ENCODE assay signal across 7 mouse cellular contexts in genomic region chr8:84799136-84799931, GRCm38 (mm10). TPM values are rescaled to one million over a fixed set of nuclear protein-coding genes. Genes with fewer than 3 reads are reported as not detected.
A peak's percentile ranks its signal among the peaks of the same experiment; 100 is the strongest.
DNase-seq lines count a peak whose midpoint lies in the region; ATAC-seq and TF ChIP-seq lines count a peak whose summit lies in the region.

No protein-coding gene starts in this region.

- H3K79me2 ChIP-seq in C2C12 (ENCODE audit: control insufficient read depth, insufficient read depth) = peaks cover 54% of the 10 kb centered on the region

- peak; percentile 77 for DNase-seq in 3134 (ENCODE audit: extremely low read depth, insufficient read length, low spot score)
- DNase-seq in cerebellum, adult 18-20 months = peak; percentile 65 to 80
- peak; percentile 86 for DNase-seq in gastrocnemius, postnatal 10 days
- peak; percentile 75 for DNase-seq in lung, adult 2 months

- H3K9ac ChIP-seq in intestine, embryonic 16.5 days (ENCODE audit: low read depth, low read length) = peak overlapping the region; percentile 87

- no peaks in the 10 kb centered on the region for H3K27me3 ChIP-seq in C2C12 (ENCODE audit: control insufficient read depth, insufficient read depth, insufficient read length)
- H3K27me3 ChIP-seq in intestine, embryonic 16.5 days (replicated peaks; ENCODE audit: control insufficient read depth, insufficient read depth, low read length) = peaks cover 69% of the 10 kb centered on the region

- H3K9me3 ChIP-seq in intestine, embryonic 16.5 days (ENCODE audit: control insufficient read depth, low read length) = no peaks in the 10 kb centered on the region

- H3K79me3 ChIP-seq in C2C12 (ENCODE audit: low read depth) = peaks cover 46% of the 10 kb centered on the region

- peak; percentile 20 for TF ChIP-seq CTCF in C2C12 (IDR thresholded peaks at IDR 0.05; ENCODE audit: control insufficient read depth, insufficient read depth, insufficient read length)
- no peak for TF ChIP-seq CTCF in lung, adult 2 months (IDR thresholded peaks at IDR 0.05; ENCODE audit: insufficient read depth, low read length)

- ATAC-seq in intestine, embryonic 16.5 days = peak; percentile 31
- peak; percentile 11; the same call in 1 of the 2 replicates for ATAC-seq in neutrophil, adult 5-6 weeks (ENCODE audit: extremely low read depth, insufficient number of reproducible peaks, low FRiP score, poor library complexity, severe bottlenecking)

- H3K36me3 ChIP-seq in C2C12 (ENCODE audit: control insufficient read depth, insufficient read depth) = peaks cover 18% of the 10 kb centered on the region
- H3K36me3 ChIP-seq in intestine, embryonic 16.5 days (ENCODE audit: control insufficient read depth, insufficient read depth, low read length) = no peaks in the 10 kb centered on the region

- H3K4me3 ChIP-seq in C2C12 (ENCODE audit: insufficient read depth, poor library complexity, severe bottlenecking) = peak overlapping the region; percentile 64
- H3K4me3 ChIP-seq in intestine, embryonic 16.5 days (ENCODE audit: low read length) = peak overlapping the region; percentile 74
- H3K4me3 ChIP-seq in lung, adult 2 months (replicated peaks; ENCODE audit: extremely low read depth, low read depth, low read length) = peak overlapping the region; percentile 71

- TF ChIP-seq POLR2A in lung, adult 2 months (IDR thresholded peaks at IDR 0.05; ENCODE audit: borderline replicate concordance, extremely low read depth, low read depth, low read length) = no peak

- 1% methylated on average over 97 of the region's 108 CpGs for WGBS in intestine, embryonic 16.5 days
- 4% methylated on average over 94 of the region's 108 CpGs for WGBS in lung, adult 2 months

- peak overlapping the region; percentile 95 for H3ac ChIP-seq in C2C12 (ENCODE audit: control insufficient read depth, insufficient read length, low read depth)

- H3K27ac ChIP-seq in intestine, embryonic 16.5 days (ENCODE audit: low read length) = peak overlapping the region; percentile 77

- H3K4me2 ChIP-seq in intestine, embryonic 16.5 days (ENCODE audit: low read depth, low read length) = peak overlapping the region; percentile 94

- H3K4me1 ChIP-seq in intestine, embryonic 16.5 days (ENCODE audit: control insufficient read depth, insufficient read depth, low read length) = peaks cover 12% of the 10 kb centered on the region
- H3K4me1 ChIP-seq in lung, adult 2 months (ENCODE audit: control insufficient read depth, insufficient read depth, low read length) = peaks cover 23% of the 10 kb centered on the region

TF ChIP-seq in C2C12, 6 proteins besides CTCF, POLR2A, EP300 and RAD21:
- peak; percentile 74 for TF ChIP-seq MAX (IDR thresholded peaks at IDR 0.05)
- no peak for TF ChIP-seq CEBPB (IDR thresholded peaks at IDR 0.05; ENCODE audit: low read depth)
- TF ChIP-seq FOSL1 (IDR thresholded peaks at IDR 0.05; ENCODE audit: insufficient read depth, low read length, poor library complexity, severe bottlenecking) = no peak
TF ChIP-seq in C2C12: peak in this region for 1.

RNA-seq across cellular contexts. Expression of gene Nfix, which starts 0.8 kb away (rescaled TPM):
- 50.7 TPM for polyA plus RNA-seq in C2C12 (2012; fragmentation: generic; extraction: Trizol)
- 100 to 1,000 TPM; 598 to 734 TPM for total RNA-seq in gastrocnemius, postnatal 10 days (2021)
- polyA plus RNA-seq in intestine, embryonic 16.5 days (2015; fragmentation: Nextera tagmentation; extraction: Ambion mirVana) = 9.7 and 11.8 TPM in 2 replicates
- 80.1 and 96.2 TPM in 2 replicates for polyA plus RNA-seq in lung, adult 2 months (2012; rRNA removed)
- 1.7 and 3.4 TPM in 2 replicates for total RNA-seq in neutrophil, adult 5-6 weeks (2017)

RNA-seq across cellular contexts. Expression of gene Dand5, which starts 23.3 kb away (rescaled TPM):
- polyA plus RNA-seq in C2C12 (2012; fragmentation: generic; extraction: Trizol) = 2.4 TPM
- total RNA-seq in gastrocnemius, postnatal 10 days (2021) = 1 to 10 TPM; 5.8 to 7.3 TPM
- 4.2 and 4.4 TPM in 2 replicates for polyA plus RNA-seq in intestine, embryonic 16.5 days (2015; fragmentation: Nextera tagmentation; extraction: Ambion mirVana)
- polyA plus RNA-seq in lung, adult 2 months (2012; rRNA removed) = 2.5 and 2.9 TPM in 2 replicates
- 4.5 and 5.5 TPM in 2 replicates for total RNA-seq in neutrophil, adult 5-6 weeks (2017)

RNA-seq across cellular contexts. Expression of gene Gadd45gip1, which starts 32.0 kb away (rescaled TPM):
- polyA plus RNA-seq in C2C12 (2012; fragmentation: generic; extraction: Trizol) = 32.5 TPM
- 10 to 100 TPM; 30.3 to 33.4 TPM for total RNA-seq in gastrocnemius, postnatal 10 days (2021)
- polyA plus RNA-seq in intestine, embryonic 16.5 days (2015; fragmentation: Nextera tagmentation; extraction: Ambion mirVana) = 61.8 and 63.4 TPM in 2 replicates
- 21.3 and 31.7 TPM in 2 replicates for polyA plus RNA-seq in lung, adult 2 months (2012; rRNA removed)
- 14.1 and 16.7 TPM in 2 replicates for total RNA-seq in neutrophil, adult 5-6 weeks (2017)

RNA-seq across cellular contexts. Expression of gene Rad23a, which starts 41.1 kb away (rescaled TPM):
- polyA plus RNA-seq in C2C12 (2012; fragmentation: generic; extraction: Trizol) = 68.3 TPM
- total RNA-seq in gastrocnemius, postnatal 10 days (2021) = 100 to 1,000 TPM; 124 to 130 TPM
- polyA plus RNA-seq in intestine, embryonic 16.5 days (2015; fragmentation: Nextera tagmentation; extraction: Ambion mirVana) = 109 and 115 TPM in 2 replicates
- 72.6 and 75.9 TPM in 2 replicates for polyA plus RNA-seq in lung, adult 2 months (2012; rRNA removed)
- 46.6 and 57.8 TPM in 2 replicates for total RNA-seq in neutrophil, adult 5-6 weeks (2017)

RNA-seq across cellular contexts. Expression of gene Calr, which starts 47.4 kb away (rescaled TPM):
- 687 TPM for polyA plus RNA-seq in C2C12 (2012; fragmentation: generic; extraction: Trizol)
- total RNA-seq in gastrocnemius, postnatal 10 days (2021) = 100 to 1,000 TPM; 234 to 286 TPM
- polyA plus RNA-seq in intestine, embryonic 16.5 days (2015; fragmentation: Nextera tagmentation; extraction: Ambion mirVana) = 1,204 and 1,241 TPM in 2 replicates
- polyA plus RNA-seq in lung, adult 2 months (2012; rRNA removed) = 152 and 189 TPM in 2 replicates
- 690 and 751 TPM in 2 replicates for total RNA-seq in neutrophil, adult 5-6 weeks (2017)

Comparison
In these comparisons a context has a peak if more than half of its experiments do, and no peak if none do; other contexts are left out.
1. Peak in every context shown above with its lines: DNase-seq, ATAC-seq, H3K4me3 ChIP-seq and H3K27ac ChIP-seq.